In the genomic region with DNA sequence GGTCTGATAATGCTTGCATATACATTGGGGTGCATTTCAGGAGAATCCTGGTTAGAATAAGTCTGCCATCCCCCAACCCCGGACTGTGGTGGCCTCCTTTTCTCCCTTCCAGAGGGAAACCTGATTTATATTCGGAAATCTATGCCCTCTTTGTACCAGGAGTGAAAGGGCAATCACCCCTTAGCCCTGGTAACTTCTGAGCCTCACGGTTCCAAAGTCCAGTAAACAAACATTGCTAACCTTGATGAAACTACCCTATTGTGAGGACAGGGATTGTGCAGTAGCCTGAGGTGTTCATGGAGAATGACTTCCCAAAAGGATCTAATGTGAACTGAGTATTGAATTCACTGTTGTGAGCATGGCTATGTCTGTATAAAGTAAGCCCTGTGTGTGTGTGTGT, we compare ENCODE assay signal across 13 mouse cellular contexts. TPM values are rescaled to one million over a fixed set of nuclear protein-coding genes. Genes with fewer than 3 reads are reported as not detected.
"Had no signal": no experiment of that assay in that cellular context is flagged by ENCODE, and none has a peak within 500 bp of the region (broad histone marks: within the 10 kb centered on the region; RNA-seq: fewer than 3 reads in every experiment).

No protein-coding gene starts in this region.

- ATAC-seq: hindbrain, postnatal 0 days; midbrain, embryonic 15.5 days had no signal

- H3K4me2 ChIP-seq: hindbrain, embryonic 13.5 days; limb, embryonic 12.5 days; lung, embryonic 15.5 days; midbrain, embryonic 11.5 days; midbrain, embryonic 15.5 days; neural tube, embryonic 12.5 days had no signal

- H3K9ac ChIP-seq: hindbrain, embryonic 13.5 days; limb, embryonic 12.5 days; liver, embryonic 14.5 days; lung, embryonic 15.5 days; midbrain, embryonic 15.5 days; neural tube, embryonic 12.5 days had no signal

- H3K27me3 ChIP-seq: lung, embryonic 15.5 days; neural tube, embryonic 12.5 days had no signal

- H3K4me3 ChIP-seq: hindbrain, embryonic 13.5 days; limb, embryonic 12.5 days; lung, embryonic 15.5 days; megakaryocyte, embryonic 14.5 days; midbrain, embryonic 15.5 days; neural tube, embryonic 12.5 days had no signal

- DNase-seq: lung, postnatal 14 days; spleen, adult 18-20 months; thymus, postnatal 4 days had no signal

- H3K9me3 ChIP-seq: hindbrain, embryonic 13.5 days; limb, embryonic 12.5 days; lung, embryonic 15.5 days; megakaryocyte, embryonic 14.5 days; midbrain, embryonic 15.5 days; neural tube, embryonic 12.5 days had no signal

- H3K4me1 ChIP-seq: hindbrain, embryonic 13.5 days; limb, embryonic 12.5 days; midbrain, embryonic 15.5 days; neural tube, embryonic 12.5 days had no signal

- H3K36me3 ChIP-seq: hindbrain, embryonic 13.5 days; limb, embryonic 12.5 days; lung, embryonic 15.5 days; midbrain, embryonic 15.5 days; neural tube, embryonic 12.5 days had no signal

- H3K27ac ChIP-seq: hindbrain, embryonic 13.5 days; hindbrain, postnatal 0 days; limb, embryonic 12.5 days; liver, embryonic 14.5 days; lung, embryonic 15.5 days; macrophage; midbrain, embryonic 15.5 days; neural tube, embryonic 12.5 days had no signal

RNA-seq across cellular contexts. Expression of gene Mfsd7a, which starts 5.4 kb away (rescaled TPM):
- polyA plus RNA-seq: midbrain, embryonic 11.5 days had no signal
